Mouse (Mus musculus): ENCODE results near the gene Stac3. TPM values are rescaled to one million over a fixed set of nuclear protein-coding genes. Genes with fewer than 3 reads are reported as not detected.

Gene Stac3
- 0.32 and 1.0 TPM in 2 replicates for polyA plus RNA-seq (2014; fragmentation: Nextera tagmentation; extraction: Ambion mirVana)

DNA sequence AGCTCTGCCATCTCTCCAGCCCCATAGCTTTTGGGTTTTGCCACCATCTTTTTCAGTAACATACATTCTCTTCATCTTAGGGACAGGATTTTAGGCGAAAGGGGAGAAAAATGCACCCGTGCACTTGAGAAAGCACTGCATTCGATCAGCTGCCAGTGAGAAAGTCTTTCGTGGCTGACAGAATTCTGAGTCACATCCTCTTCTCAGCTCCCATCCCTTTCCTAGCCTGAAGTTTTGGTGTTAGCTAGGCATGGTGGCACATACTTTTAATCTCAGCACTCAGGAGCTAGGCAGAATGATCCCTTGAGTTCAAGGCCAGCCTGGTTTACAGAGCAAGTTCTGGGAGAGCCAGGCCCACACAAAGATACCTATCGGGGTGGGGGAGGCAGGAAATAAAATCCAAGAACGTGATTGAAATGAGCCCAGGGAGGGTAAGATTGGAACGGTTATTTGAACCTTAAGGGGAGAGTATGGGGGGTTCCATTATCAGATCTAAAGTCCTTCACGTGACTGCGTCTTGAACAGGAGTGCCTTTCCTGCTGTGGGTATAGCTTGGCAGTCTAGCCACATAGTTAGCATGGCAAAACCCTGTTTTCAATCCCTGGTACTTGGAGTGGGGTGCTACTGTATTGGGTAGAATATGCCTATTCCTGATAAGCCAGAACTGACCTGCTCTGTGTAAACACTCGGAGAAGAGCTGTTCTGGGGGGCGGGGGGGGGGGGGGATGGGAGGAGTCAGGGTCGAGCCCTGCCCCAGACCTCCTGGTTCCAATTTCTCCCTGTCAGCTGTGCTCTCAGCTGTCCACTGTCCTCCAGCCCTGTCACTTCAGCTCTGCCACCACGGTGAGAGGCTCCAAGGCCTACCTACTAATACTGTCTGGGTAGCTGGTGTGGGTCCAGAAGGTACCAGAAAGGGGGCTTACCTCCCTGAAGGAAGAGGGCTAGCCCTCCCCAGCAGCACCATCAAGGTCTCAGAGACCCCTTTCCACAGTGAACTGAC lies at the start of gene Stac3:
Gene Stac3 (plus strand): TSS at position 793 of the 1,000 bp plus-strand sequence.
- H3K9me3 ChIP-seq (ENCODE audit: control insufficient read depth, low read length): no peaks in the 10 kb centered on the region
- no peaks in the 10 kb centered on the region for H3K27me3 ChIP-seq (ENCODE audit: control insufficient read depth, insufficient read depth, low read length)
- no peak within 1 kb of the TSS for H3K4me3 ChIP-seq (replicated peaks; ENCODE audit: low read depth, low read length)
- no peak within 1 kb of the TSS for H3K27ac ChIP-seq (replicated peaks; ENCODE audit: low read depth, low read length)
- no peak for DNase-seq
- no peak within 1 kb of the TSS for H3K4me2 ChIP-seq (ENCODE audit: low read length)
- H3K9ac ChIP-seq (replicated peaks; ENCODE audit: low read length): no peak within 1 kb of the TSS
- 77% methylated on average over 13 of the region's 13 CpGs for WGBS
- no peaks in the 10 kb centered on the region for H3K4me1 ChIP-seq (ENCODE audit: control insufficient read depth, insufficient read depth, low read length)
- peaks cover 44% of the 10 kb centered on the region for H3K36me3 ChIP-seq (ENCODE audit: control insufficient read depth, insufficient read depth, low read length)
- ATAC-seq (ENCODE audit: low FRiP score, low TSS enrichment): no peak

DNA sequence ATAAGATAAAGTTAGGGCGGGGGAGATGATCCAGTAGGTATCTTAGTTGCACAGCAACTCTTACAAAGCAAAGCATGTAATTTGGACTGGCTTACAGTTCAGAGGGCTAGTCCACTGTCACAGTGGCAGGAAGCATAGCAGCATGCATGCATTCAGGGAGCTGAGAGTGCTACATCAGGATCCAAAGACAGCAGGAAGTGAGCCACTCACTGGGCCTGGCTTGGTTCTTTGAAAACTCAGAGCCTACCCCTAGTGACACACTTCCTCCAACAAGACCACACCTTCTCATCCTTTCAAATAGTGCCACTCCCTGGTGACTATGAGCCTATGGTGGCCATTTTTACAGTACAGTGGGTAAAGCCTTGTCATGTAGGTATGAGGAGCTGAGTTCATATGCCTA lies 47.8 kb upstream of the Stac3 start:
- Histone ChIP-seq H3K4me3 (replicated peaks; ENCODE audit: low read depth, low read length) (no peak overlapping the region), H3K4me2 (ENCODE audit: low read length) (no peak overlapping the region), H3K27ac (replicated peaks; ENCODE audit: low read depth, low read length) (no peak overlapping the region), H3K36me3 (ENCODE audit: control insufficient read depth, insufficient read depth, low read length) (peaks cover 63% of the 10 kb centered on the region), H3K9me3 (ENCODE audit: control insufficient read depth, low read length) (no peaks in the 10 kb centered on the region), H3K27me3 (ENCODE audit: control insufficient read depth, insufficient read depth, low read length) (no peaks in the 10 kb centered on the region), H3K4me1 (ENCODE audit: control insufficient read depth, insufficient read depth, low read length) (no peaks in the 10 kb centered on the region), H3K9ac (replicated peaks; ENCODE audit: low read length) (no peak overlapping the region)
- WGBS: 95% methylated on average over 1 of the region's 1 CpGs
- no peak for ATAC-seq (ENCODE audit: low FRiP score, low TSS enrichment)
- no peak for DNase-seq

- Histone ChIP-seq H3K27ac (replicated peaks; ENCODE audit: low read depth, low read length) (no peak overlapping the region), H3K9me3 (ENCODE audit: control insufficient read depth, low read length) (no peaks in the 10 kb centered on the region), H3K4me2 (ENCODE audit: low read length) (no peak overlapping the region), H3K4me3 (replicated peaks; ENCODE audit: low read depth, low read length) (no peak overlapping the region), H3K4me1 (ENCODE audit: control insufficient read depth, insufficient read depth, low read length) (no peaks in the 10 kb centered on the region), H3K36me3 (ENCODE audit: control insufficient read depth, insufficient read depth, low read length) (peaks cover 70% of the 10 kb centered on the region), H3K9ac (replicated peaks; ENCODE audit: low read length) (no peak overlapping the region), H3K27me3 (ENCODE audit: control insufficient read depth, insufficient read depth, low read length) (no peaks in the 10 kb centered on the region)
- ATAC-seq (ENCODE audit: low FRiP score, low TSS enrichment) (no peak), DNase-seq (no peak)
- WGBS: 63% methylated on average over 5 of the region's 5 CpGs
Observed at GRCm38 (mm10) chr10:127462411-127463096, 38.9 kb upstream of the Stac3 start.

DNA sequence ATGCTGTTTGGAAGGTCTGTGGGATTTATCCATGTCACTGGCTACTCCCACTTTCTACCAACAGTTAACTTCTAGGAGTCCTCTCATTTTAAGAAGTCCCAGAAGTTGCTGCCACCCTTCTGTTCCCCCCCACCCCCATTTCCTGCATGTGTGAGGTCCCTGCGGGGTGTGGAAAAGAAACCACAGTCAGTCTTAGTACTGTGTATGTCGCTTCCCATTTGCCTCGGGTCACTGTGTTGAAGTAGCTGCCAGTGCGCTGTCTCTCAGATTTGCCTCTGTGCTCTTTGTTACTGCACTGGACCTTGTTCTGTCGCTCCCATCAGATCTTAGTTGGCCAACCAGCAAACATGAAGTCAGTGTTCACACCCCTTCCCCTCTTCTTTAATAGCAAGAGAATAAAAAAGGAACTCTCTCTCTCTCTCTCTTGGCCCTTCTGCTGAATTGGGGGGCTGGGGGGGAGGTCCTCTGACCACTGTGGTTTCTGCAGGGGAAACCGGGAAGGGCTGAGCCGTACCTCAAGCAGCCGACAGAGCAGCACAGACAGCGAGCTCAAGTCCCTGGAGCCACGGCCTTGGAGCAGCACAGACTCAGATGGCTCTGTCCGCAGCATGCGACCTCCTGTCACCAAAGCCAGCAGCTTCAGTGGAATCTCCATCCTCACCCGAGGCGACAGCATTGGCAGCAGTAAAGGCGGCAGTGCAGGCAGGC lies 30.1 kb upstream of the Stac3 start:
- Histone ChIP-seq H3K36me3 (ENCODE audit: control insufficient read depth, insufficient read depth, low read length) (peaks cover 47% of the 10 kb centered on the region), H3K4me1 (ENCODE audit: control insufficient read depth, insufficient read depth, low read length) (no peaks in the 10 kb centered on the region)

DNA sequence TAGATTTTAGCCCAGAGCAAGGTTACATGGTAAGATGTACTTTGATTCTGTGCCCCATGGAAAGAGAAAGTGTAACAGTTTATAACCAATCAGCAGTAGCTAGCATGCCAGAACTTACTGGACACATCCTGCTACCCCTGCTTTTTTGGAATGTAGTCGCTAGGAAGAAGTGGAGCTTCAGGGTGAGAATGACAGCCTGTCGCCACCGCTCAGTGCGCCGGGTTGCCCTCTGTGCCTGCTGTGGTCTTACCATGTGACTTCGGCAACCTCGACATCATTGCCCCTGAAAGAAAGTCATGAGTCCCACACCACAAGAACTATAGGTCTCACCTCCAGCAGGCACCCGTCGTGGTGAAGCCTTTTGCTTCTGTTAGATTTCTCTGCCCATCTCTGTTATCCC lies 28.8 kb upstream of the Stac3 start:
- no peak overlapping the region for H3K9ac ChIP-seq (replicated peaks; ENCODE audit: low read length)
- no peak overlapping the region for H3K4me3 ChIP-seq (replicated peaks; ENCODE audit: low read depth, low read length)
- peaks cover 60% of the 10 kb centered on the region for H3K36me3 ChIP-seq (ENCODE audit: control insufficient read depth, insufficient read depth, low read length)

More for the DNA sequence above, 30.1 kb upstream of the Stac3 start:
- H3K27me3 ChIP-seq (ENCODE audit: control insufficient read depth, insufficient read depth, low read length): no peaks in the 10 kb centered on the region
- DNase-seq (no peak), ATAC-seq (ENCODE audit: low FRiP score, low TSS enrichment) (no peak)
- H3K4me3 ChIP-seq (replicated peaks; ENCODE audit: low read depth, low read length): no peak overlapping the region
- H3K4me2 ChIP-seq (ENCODE audit: low read length): no peak overlapping the region
- 84% methylated on average over 15 of the region's 15 CpGs for WGBS
- H3K9me3 ChIP-seq (ENCODE audit: control insufficient read depth, low read length): no peaks in the 10 kb centered on the region
- no peak overlapping the region for H3K9ac ChIP-seq (replicated peaks; ENCODE audit: low read length)
- no peak overlapping the region for H3K27ac ChIP-seq (replicated peaks; ENCODE audit: low read depth, low read length)

DNA sequence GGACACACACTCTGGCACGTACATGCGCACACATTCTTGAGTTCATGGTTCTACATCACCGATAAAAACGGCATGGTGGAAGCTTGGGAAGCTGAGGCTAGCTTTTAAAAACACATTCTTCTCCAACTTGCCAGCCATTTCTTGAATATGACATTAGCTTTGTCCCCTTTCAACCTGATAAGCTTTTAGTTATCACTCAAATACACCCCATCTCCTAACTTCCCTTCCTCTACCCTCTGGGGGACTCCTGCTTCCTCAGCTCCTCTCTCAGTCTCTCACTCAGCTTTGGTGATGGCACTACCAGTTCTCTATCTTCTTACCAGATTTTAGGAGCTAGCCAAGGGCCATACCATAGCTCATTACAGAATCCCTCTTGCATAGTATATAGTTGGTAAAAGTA lies 26.3 kb upstream of the Stac3 start:
- 98% methylated on average over 4 of the region's 4 CpGs for WGBS
- ATAC-seq (ENCODE audit: low FRiP score, low TSS enrichment) (no peak), DNase-seq (no peak)
- Histone ChIP-seq H3K4me1 (ENCODE audit: control insufficient read depth, insufficient read depth, low read length) (no peaks in the 10 kb centered on the region), H3K36me3 (ENCODE audit: control insufficient read depth, insufficient read depth, low read length) (peaks cover 60% of the 10 kb centered on the region), H3K27me3 (ENCODE audit: control insufficient read depth, insufficient read depth, low read length) (no peaks in the 10 kb centered on the region), H3K4me3 (replicated peaks; ENCODE audit: low read depth, low read length) (no peak overlapping the region), H3K27ac (replicated peaks; ENCODE audit: low read depth, low read length) (no peak overlapping the region), H3K9ac (replicated peaks; ENCODE audit: low read length) (no peak overlapping the region), H3K9me3 (ENCODE audit: control insufficient read depth, low read length) (no peaks in the 10 kb centered on the region), H3K4me2 (ENCODE audit: low read length) (no peak overlapping the region)

More for the DNA sequence above, 28.8 kb upstream of the Stac3 start:
- H3K27ac ChIP-seq (replicated peaks; ENCODE audit: low read depth, low read length): no peak overlapping the region
- H3K4me1 ChIP-seq (ENCODE audit: control insufficient read depth, insufficient read depth, low read length): no peaks in the 10 kb centered on the region
- H3K4me2 ChIP-seq (ENCODE audit: low read length): no peak overlapping the region
- WGBS: 88% methylated on average over 9 of the region's 9 CpGs
- DNase-seq (no peak), ATAC-seq (ENCODE audit: low FRiP score, low TSS enrichment) (no peak)
- no peaks in the 10 kb centered on the region for H3K27me3 ChIP-seq (ENCODE audit: control insufficient read depth, insufficient read depth, low read length)
- no peaks in the 10 kb centered on the region for H3K9me3 ChIP-seq (ENCODE audit: control insufficient read depth, low read length)

- Histone ChIP-seq H3K27me3 (ENCODE audit: control insufficient read depth, insufficient read depth, low read length) (no peaks in the 10 kb centered on the region), H3K27ac (replicated peaks; ENCODE audit: low read depth, low read length) (no peak overlapping the region), H3K9me3 (ENCODE audit: control insufficient read depth, low read length) (no peaks in the 10 kb centered on the region), H3K4me3 (replicated peaks; ENCODE audit: low read depth, low read length) (no peak overlapping the region), H3K36me3 (ENCODE audit: control insufficient read depth, insufficient read depth, low read length) (peaks cover 60% of the 10 kb centered on the region), H3K4me2 (ENCODE audit: low read length) (no peak overlapping the region), H3K9ac (replicated peaks; ENCODE audit: low read length) (no peak overlapping the region), H3K4me1 (ENCODE audit: control insufficient read depth, insufficient read depth, low read length) (no peaks in the 10 kb centered on the region)
- DNase-seq: no peak
- ATAC-seq (ENCODE audit: low FRiP score, low TSS enrichment): no peak
- 91% methylated on average over 3 of the region's 3 CpGs for WGBS
Observed at GRCm38 (mm10) chr10:127476541-127476940, 24.9 kb upstream of the Stac3 start.

DNA sequence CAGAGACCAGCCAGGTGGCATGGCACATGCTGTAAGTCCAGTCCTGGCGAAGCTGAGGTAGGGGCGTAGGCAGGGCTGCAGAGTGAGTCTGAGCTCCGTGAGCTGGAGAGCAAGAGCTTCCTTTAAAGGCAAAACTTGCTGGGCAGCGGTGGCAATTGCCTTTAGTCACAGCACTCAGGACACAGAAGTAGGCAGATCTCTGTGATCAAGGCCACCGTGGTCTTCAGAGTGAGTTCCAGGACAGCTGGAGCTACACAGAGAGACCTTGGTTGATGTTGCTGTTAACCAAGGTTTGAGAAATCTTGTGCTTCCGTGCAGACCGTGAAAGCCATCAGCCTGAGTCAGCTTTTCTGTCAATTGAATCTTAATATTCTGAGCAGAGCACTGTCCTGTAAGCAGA lies 24.2 kb upstream of the Stac3 start:
- no peak overlapping the region for H3K4me3 ChIP-seq (replicated peaks; ENCODE audit: low read depth, low read length)
- ATAC-seq (ENCODE audit: low FRiP score, low TSS enrichment): no peak
- no peaks in the 10 kb centered on the region for H3K27me3 ChIP-seq (ENCODE audit: control insufficient read depth, insufficient read depth, low read length)
- no peak overlapping the region for H3K9ac ChIP-seq (replicated peaks; ENCODE audit: low read length)
- DNase-seq: no peak
- peaks cover 61% of the 10 kb centered on the region for H3K36me3 ChIP-seq (ENCODE audit: control insufficient read depth, insufficient read depth, low read length)
- H3K4me2 ChIP-seq (ENCODE audit: low read length): no peak overlapping the region
- no peaks in the 10 kb centered on the region for H3K4me1 ChIP-seq (ENCODE audit: control insufficient read depth, insufficient read depth, low read length)
- H3K9me3 ChIP-seq (ENCODE audit: control insufficient read depth, low read length): no peaks in the 10 kb centered on the region
- WGBS: 84% methylated on average over 7 of the region's 7 CpGs
- H3K27ac ChIP-seq (replicated peaks; ENCODE audit: low read depth, low read length): no peak overlapping the region
